Mouse (Mus musculus) ES-CJ7 (cell line): Measurements from ENCODE around the gene Gpr146.
A peak's percentile ranks its signal among the peaks of the same experiment; 100 is the strongest.

ENCODE experiments used
- DNase-seq: peaks from one replicate; pipeline ENCODE4 v3.0.0; 2011; ENCODE audit warnings: low read depth, low spot score

Gpr146 gene

GRCm38 (mm10) chr5:139377468-139378270, at the start of gene Gpr146:
Gpr146 (plus strand) TSS chr5:139377697.
- no peak for DNase-seq

GRCm38 (mm10) chr5:139330766-139331165, 46.7 kb upstream of the Gpr146 start:
- no peak for DNase-seq

DNA sequence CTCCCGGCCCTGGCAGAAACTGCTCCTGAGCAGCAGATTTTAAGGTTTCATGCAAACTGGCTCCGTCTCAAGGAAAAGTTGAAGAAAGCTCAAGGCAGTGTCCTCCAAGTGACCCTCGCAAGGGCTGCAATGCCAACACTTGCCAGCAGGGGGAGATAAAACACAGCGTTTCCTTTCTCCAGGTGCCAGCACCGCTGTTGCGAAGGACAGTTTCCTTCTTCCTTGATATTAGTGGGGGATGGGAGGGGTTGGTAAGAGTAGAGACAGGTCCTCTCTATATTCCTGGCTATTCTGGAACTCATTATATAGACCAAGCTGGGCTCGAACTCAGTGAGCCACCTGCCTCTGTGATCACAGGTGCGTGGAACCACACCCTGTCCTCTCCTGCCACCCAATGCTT, 45.8 kb upstream of the Gpr146 start:
- peak; percentile 79 for DNase-seq

DNA sequence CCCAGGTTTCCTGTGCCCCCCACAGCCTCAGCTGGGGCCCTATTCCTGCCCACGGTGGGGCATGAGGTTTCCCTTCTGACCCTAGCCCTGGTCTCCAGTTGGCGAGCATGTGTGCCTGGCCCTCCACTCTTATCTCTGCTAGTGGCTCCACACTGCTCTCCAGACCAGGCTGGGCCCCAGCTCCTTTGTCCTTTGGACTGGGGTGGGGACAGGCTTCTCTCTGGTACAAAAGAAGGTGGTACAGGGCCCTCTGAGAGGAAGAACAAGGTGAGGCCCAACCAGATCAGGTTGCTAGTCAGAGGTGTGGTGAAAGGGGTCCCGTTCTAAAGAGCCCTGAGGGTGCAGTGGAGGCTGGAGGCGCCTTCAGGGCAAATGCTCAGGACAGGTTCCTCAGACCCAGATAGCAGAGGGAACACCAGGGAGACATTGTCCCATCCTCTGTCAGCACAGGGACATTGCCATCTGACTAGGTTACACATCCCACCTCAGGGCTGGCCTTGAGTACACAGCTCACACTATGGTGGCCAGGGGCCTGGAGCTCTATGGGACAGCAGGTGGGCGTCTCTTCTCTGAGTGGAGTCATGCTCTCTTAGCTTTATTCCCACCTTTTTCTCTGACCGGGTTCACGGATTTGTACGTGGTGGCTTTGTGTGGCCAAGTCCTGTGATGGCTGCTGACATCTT, 44.8 kb upstream of the Gpr146 start:
- no peak for DNase-seq

DNA sequence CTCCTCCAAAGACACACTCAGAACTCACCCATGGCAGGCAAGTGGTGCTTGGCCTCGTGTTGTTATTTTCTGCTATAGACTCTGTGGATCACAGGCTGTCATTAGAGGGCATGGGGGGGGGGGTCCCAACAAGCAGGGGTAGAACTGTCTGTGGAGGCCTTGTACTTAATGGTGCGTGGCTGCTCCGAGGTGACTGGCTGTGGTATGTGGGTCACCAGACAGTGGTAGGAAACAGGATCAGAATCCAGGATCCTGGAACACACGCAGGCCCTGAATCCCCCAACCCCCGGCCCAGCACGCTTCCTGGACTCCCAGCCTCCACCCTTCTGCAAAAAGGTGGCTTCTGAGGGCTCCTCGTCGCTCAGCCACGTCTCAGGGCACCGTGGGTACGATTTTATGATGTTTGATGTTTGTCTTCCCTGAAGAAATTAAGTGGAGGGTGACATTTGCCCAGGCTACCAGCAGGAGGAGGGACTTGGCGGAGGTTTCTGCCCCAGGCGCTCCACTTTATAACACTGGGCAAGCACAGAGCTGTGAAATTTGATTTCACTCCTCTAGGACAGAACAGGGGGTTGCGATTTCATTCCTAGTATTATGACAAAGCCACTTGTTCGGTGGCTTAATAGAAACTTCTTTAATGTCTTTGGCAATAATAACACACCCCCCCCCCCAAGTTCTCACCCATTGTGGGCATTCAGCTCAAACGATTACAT, 44.0 kb upstream of the Gpr146 start:
- no peak for DNase-seq

- peak; percentile 40 for DNase-seq
Observed at GRCm38 (mm10) chr5:139334394-139334793, 43.1 kb upstream of the Gpr146 start.

- no peak for DNase-seq
Observed at GRCm38 (mm10) chr5:139335634-139336033, 41.9 kb upstream of the Gpr146 start.

GRCm38 (mm10) chr5:139337826-139338370, 39.6 kb upstream of the Gpr146 start:
- DNase-seq, result no peak

GRCm38 (mm10) chr5:139338403-139338802, 39.1 kb upstream of the Gpr146 start:
- DNase-seq, result no peak

DNA sequence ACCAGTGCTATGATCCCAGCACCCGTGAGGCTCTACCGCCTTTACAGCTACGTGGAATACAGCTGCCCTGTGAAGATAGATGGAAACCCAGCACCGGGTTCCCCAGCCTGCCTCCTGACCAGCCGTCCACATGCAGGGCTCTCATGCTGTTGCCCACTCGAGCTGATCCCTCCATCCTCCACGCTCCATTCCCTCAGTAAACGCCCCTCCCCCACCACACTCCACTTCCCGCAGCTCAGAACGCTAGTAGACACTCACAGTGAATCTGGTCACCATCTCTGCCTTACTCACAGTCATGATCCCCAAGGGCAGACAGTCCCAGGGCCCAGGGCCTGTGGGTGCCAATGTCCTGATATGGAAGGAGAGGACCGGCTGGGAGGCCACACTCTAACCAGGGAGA, 38.6 kb upstream of the Gpr146 start:
- DNase-seq, result no peak

DNA sequence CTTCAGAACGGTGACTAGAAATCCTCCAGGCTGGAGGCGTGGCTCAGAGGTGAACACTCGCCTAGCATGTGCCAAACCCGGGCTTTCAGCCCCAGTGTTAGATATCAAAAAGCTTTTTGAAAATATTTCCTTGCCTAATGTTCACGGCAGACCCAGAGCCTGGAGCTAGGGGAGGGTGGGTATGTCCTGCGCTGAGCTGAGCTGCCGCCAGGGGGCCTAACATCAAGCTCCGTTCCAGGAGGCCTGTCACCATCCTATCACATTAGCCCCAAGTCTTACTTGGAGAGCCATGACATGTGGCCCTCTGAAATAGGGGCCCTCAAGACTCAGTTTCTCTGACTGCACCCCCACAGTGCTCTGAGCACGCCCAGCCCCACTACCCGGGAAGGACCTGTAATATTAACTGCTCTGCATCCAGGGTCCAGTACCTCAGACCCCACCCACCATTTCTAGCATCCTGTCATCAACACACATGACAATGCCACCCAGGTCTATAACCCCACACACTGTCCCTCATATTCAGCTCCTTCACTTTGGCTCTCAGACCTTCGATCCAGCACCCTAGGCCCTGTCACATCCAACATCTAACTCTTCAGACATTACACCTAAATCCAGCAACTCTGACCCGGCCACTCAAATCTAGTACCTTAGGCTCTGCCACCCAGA, 33.3 kb upstream of the Gpr146 start:
- peak; percentile 86 for DNase-seq

- DNase-seq, result peak; percentile 94
Observed at GRCm38 (mm10) chr5:139344687-139345363, 32.7 kb upstream of the Gpr146 start.

DNA sequence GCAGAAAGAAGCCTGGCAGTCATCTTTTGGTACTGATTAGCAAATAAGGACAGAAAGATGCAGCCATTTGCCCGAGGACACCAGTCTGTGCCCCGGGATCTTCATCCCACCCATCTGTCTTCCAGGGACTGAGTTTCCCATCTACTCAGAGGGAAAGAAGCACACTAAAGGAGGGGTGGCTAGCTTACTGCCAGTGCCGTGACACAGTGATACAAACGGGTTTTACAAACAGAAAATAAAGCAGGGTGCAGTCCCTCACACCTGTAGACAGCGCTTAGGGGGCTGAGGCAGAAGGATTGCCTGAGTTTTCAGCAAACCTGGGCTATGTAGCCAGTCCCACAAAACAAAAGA, 32.2 kb upstream of the Gpr146 start:
- no peak for DNase-seq

GRCm38 (mm10) chr5:139347225-139347624, 30.3 kb upstream of the Gpr146 start:
- DNase-seq, result no peak

DNA sequence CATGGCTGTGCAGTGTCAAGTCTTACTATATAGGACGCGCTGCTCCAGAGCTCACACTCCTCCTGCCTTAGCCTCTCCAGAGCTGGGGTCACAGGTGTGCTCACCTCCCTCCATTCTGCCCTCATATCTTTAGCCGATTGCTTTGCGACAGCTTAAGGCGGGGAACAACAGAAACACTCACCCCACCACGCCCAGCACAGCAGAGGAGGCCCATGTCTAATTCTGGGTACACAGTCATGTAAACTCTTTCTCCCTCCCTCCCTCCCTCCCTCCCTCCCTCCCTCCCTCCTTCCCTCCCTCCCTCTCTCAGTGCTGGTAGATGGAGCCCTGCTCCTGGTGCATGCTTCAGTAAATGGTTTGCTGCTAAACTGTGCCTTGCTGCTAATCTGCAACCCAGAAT, 27.8 kb upstream of the Gpr146 start:
- DNase-seq, result no peak

DNA sequence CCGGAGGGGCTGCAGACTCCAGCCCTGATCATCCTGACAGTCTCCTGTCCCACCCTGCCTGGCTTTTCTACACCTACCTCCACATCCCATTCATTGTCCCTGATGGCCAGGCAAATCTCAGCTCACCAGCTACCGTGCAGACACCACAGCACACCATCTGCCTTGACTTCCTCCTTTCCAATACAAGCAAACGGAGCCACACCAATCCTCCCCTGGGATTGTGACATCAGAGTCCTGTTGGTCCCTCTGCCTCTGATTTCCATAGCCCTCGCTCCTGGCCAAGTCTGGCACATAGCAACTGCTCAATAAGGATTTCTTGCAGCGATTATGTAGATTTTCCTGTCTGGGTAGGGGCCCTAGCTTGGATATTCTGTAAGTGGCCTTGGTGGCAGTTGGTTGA, 26.4 kb upstream of the Gpr146 start, which contains the start of gene Cox19:
Gene Cox19, minus strand, starts transcription at position 285 of the 400 bp plus-strand sequence.
- DNase-seq, result no peak

DNA sequence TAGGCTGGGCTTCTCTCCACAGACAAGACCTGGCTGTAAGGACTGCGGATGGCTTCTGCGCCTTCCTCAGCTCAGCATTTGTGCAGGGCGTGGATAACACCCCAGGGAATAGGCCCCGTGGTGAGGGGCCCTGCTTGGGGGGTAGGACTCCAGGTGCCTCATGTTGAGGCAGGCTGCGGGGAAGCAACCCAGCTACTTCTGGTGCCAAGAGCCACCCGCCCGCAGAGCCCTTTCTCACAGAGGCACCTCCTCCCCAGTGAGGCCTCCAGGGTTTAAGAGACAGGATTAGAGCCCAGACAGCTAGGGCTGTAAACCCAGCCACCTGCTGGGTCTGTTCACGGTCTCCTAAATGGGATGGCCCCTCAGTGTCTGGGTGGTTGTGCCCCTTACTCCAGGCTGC, 25.9 kb upstream of the Gpr146 start:
- no peak for DNase-seq

- no peak for DNase-seq
Observed at GRCm38 (mm10) chr5:139352317-139352716, 25.2 kb upstream of the Gpr146 start, which contains the start of gene Cyp2w1. Cyp2w1 (plus strand) TSS chr5:139352617.

DNA sequence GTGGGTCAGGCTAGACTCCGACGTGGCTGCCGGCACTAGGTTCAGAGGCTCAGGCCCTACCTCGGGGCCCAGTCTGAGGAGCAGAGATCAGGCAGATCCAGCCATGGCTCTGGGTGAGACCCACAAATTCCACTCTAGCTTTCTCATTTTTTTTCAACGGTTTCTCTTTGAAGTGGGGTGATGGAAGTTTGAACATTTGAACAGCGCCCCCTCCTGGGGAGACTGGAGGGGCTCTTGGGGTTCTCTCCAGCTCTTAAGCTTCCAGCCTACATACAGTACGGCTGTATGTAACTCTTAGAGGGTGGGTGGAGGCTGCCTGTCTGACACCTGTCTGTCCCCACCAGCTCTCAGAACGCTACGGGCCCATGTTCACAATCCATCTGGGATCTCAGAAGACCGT, 24.0 kb upstream of the Gpr146 start:
- peak; percentile 64 for DNase-seq

GRCm38 (mm10) chr5:139353946-139354345, 23.6 kb upstream of the Gpr146 start:
- no peak for DNase-seq

GRCm38 (mm10) chr5:139355235-139355772, 22.2 kb upstream of the Gpr146 start:
- peak; percentile 75 for DNase-seq
